Mouse (Mus musculus) limb, embryonic 13.5 days (tissue): ENCODE data around the gene Phb. TPM values are rescaled to one million over a fixed set of nuclear protein-coding genes. Genes with fewer than 3 reads are reported as not detected.
A peak's percentile ranks its signal among the peaks of the same experiment; 100 is the strongest.
"Not testable (repeated sequence)": the region's sequence is repeated elsewhere in the genome, so short reads cannot be mapped to it uniquely, and the experiment has no call there.

ENCODE experiments used
- ATAC-seq: fragments of 200-750 bp; cut with Nextera tagmentation; 2 replicates; pipeline ENCODE4 v1.8.0; 2017; ENCODE audit warnings: low read depth, moderate number of reproducible peaks, moderate TSS enrichment; ENCODE audit not compliant: low FRiP score
- H3K27ac ChIP-seq: fragments of 300-500 bp; sonication (generic); 2 replicates; pipeline ENCODE4 v1.5.1; 2015; ENCODE audit warnings: inconsistent platforms, mild to moderate bottlenecking, moderate library complexity
- H3K27me3 ChIP-seq: fragments of 300-500 bp; sonication (generic); 2 replicates; pipeline ENCODE4 v1.6.1; 2015; ENCODE audit warnings: mild to moderate bottlenecking, inconsistent platforms
- H3K36me3 ChIP-seq: fragments of 300-500 bp; sonication (generic); 2 replicates; pipeline ENCODE4 v1.6.1; 2015; ENCODE audit warnings: inconsistent platforms, mild to moderate bottlenecking, moderate library complexity
- H3K4me1 ChIP-seq: fragments of 300-500 bp; sonication (generic); 2 replicates; pipeline ENCODE4 v1.6.1; 2015; ENCODE audit warnings: inconsistent platforms
- H3K4me2 ChIP-seq: fragments of 300-500 bp; sonication (generic); replicated peaks from 2 replicates; pipeline ENCODE4 v1.6.1; 2015; ENCODE audit warnings: inconsistent platforms, mild to moderate bottlenecking, moderate library complexity
- H3K4me3 ChIP-seq: fragments of 300-500 bp; sonication (generic); 2 replicates; pipeline ENCODE4 v1.5.1; 2015; ENCODE audit warnings: moderate library complexity, mild to moderate bottlenecking, inconsistent platforms
- H3K9ac ChIP-seq: fragments of 300-500 bp; sonication (generic); 2 replicates; pipeline ENCODE4 v1.6.1; 2015; ENCODE audit warnings: mild to moderate bottlenecking, inconsistent platforms
- H3K9me3 ChIP-seq: fragments of 300-500 bp; sonication (generic); 2 replicates; pipeline ENCODE4 v1.6.1; 2016; ENCODE audit warnings: inconsistent platforms
- WGBS: fragments of 180-500 bp; shearing (Covaris S2); methylation state at CpG from one replicate; pipeline ENCODE4 v1.1.7; 2015; 5-methylcytosine and 5-hydroxymethylcytosine counted together
- polyA plus RNA-seq: library from polyadenylated mRNA; unstranded; fragments of >200 nt; fragmentation: Nextera tagmentation; extraction: Ambion mirVana; gene quantifications from 2 replicates; pipeline ENCODE4 v1.2.1, GENCODE M21; 2015

Gene Phb
- polyA plus RNA-seq, 1 experiment from 2014 or later, result 217 TPM

GRCm38 (mm10) chr11:95657449-95657848 is 9.3 kb upstream of the Phb start:
- H3K9me3 ChIP-seq, result no peaks in the 10 kb centered on the region
- no peak overlapping the region for H3K4me3 ChIP-seq
- no peaks in the 10 kb centered on the region for H3K36me3 ChIP-seq
- ATAC-seq, result no peak
- no peak overlapping the region for H3K27ac ChIP-seq
- H3K4me1 ChIP-seq, result no peaks in the 10 kb centered on the region
- H3K4me2 ChIP-seq, result no peak overlapping the region
- H3K27me3 ChIP-seq, result 0 out of 2 replicates have a peak, but pooled peaks cover 3% of the 10 kb centered on the region
- no peak overlapping the region for H3K9ac ChIP-seq
- 80% methylated on average over 4 of the region's 4 CpGs for WGBS

DNA sequence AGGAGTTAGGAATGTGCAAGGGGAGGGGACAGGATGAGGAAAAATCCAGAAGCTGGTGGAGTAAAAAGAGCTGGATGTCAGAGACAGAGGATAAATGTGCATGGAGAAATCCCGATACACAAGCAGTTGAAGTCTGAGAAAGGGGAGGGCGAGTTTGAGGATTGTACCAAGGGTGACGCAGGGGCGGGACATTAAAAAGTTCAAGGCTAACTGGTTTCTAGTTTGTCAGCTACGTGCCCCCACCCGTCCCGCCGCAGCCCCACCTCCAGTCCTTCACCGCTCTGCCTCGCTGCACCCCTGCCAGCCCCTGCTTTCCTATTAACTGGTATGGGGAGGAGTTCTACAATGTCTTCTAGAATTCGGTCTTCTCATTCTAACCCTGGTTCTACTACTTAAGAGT is 420 bp downstream of the Phb start:
- Histone ChIP-seq H3K36me3 (peaks cover 41% of the 10 kb centered on the region), H3K27me3 (no peaks in the 10 kb centered on the region), H3K9me3 (no peaks in the 10 kb centered on the region), H3K4me2 (peak overlapping the region; percentile 92), H3K4me1 (peaks cover 8% of the 10 kb centered on the region), H3K27ac (peak overlapping the region; percentile 63; the same call in 1 of the 2 replicates), H3K9ac (peak overlapping the region; percentile 80), H3K4me3 (peak overlapping the region; percentile 77)
- under 1% methylated on average over 11 of the region's 11 CpGs for WGBS
- ATAC-seq, result peak; percentile 2; the same call in 1 of the 2 replicates

DNA sequence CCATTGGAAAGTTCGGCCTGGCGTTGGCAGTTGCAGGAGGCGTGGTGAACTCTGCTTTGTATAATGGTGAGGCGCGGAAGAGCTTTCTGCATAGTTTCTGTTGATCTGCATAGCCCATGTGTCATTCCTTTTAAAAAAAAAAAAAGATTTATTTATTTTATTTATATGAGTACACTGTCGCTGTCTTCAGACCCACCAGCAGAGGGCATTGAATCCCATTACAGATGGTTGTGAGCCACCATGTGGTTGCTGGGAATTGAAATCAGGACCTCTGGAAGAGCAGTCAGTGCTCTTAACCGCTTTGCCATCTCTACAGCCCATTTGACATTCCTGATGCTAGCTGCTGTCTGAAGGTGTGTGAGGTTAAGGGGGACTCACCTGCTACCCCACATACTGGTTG is 1.3 kb downstream of the Phb start:
- ATAC-seq, H3K4me1 ChIP-seq, H3K9ac ChIP-seq, H3K27ac ChIP-seq, H3K27me3 ChIP-seq, H3K9me3 ChIP-seq: not testable (repeated sequence)
- peak overlapping the region; percentile 92 for H3K4me2 ChIP-seq
- 92% methylated on average over 7 of the region's 7 CpGs for WGBS
- peak overlapping the region; percentile 77; the same call in 1 of the 2 replicates for H3K4me3 ChIP-seq
- H3K36me3 ChIP-seq, result peaks cover 47% of the 10 kb centered on the region

GRCm38 (mm10) chr11:95675498-95675897 is 8.7 kb downstream of the Phb start:
- H3K9ac ChIP-seq, result no peak overlapping the region
- no peaks in the 10 kb centered on the region for H3K9me3 ChIP-seq
- no peak for ATAC-seq
- 87% methylated on average over 14 of the region's 14 CpGs for WGBS
- H3K4me1 ChIP-seq, result peaks cover 41% of the 10 kb centered on the region
- peaks cover 85% of the 10 kb centered on the region for H3K36me3 ChIP-seq
- H3K27me3 ChIP-seq, result no peaks in the 10 kb centered on the region
- H3K4me2 ChIP-seq, result no peak overlapping the region
- H3K4me3 ChIP-seq, result no peak overlapping the region
- 0 out of 2 replicates have a peak overlapping the region, but pooled peaks have one; percentile 69 for H3K27ac ChIP-seq

GRCm38 (mm10) chr11:95676307-95676706 is 9.6 kb downstream of the Phb start:
- Histone ChIP-seq H3K4me2 (no peak overlapping the region), H3K27ac (peak overlapping the region; percentile 69), H3K27me3 (no peaks in the 10 kb centered on the region), H3K4me3 (no peak overlapping the region), H3K9ac (no peak overlapping the region), H3K4me1 (peaks cover 48% of the 10 kb centered on the region), H3K9me3 (no peaks in the 10 kb centered on the region), H3K36me3 (peaks cover 82% of the 10 kb centered on the region)
- WGBS, result 9% methylated on average over 6 of the region's 6 CpGs
- ATAC-seq, result peak; percentile 24; the same call in 1 of the 2 replicates

- 0 out of 2 replicates have a peak, but pooled peaks have one; percentile 20 for ATAC-seq
- Histone ChIP-seq H3K27ac (no peak overlapping the region), H3K4me1 (peaks cover 64% of the 10 kb centered on the region), H3K4me3 (no peak overlapping the region), H3K9me3 (no peaks in the 10 kb centered on the region), H3K9ac (no peak overlapping the region), H3K36me3 (peaks cover 70% of the 10 kb centered on the region), H3K4me2 (no peak overlapping the region), H3K27me3 (no peaks in the 10 kb centered on the region)
- 46% methylated on average over 14 of the region's 14 CpGs for WGBS
Observed at GRCm38 (mm10) chr11:95677925-95678701, 11.4 kb downstream of the Phb start.

- H3K4me1 ChIP-seq, result peaks cover 47% of the 10 kb centered on the region
- WGBS, result 33% methylated on average over 9 of the region's 9 CpGs
- 0 out of 2 replicates have a peak overlapping the region, but pooled peaks have one; percentile 20 for H3K4me2 ChIP-seq
- H3K9ac ChIP-seq, result no peak overlapping the region
- peak overlapping the region; percentile 66 for H3K27ac ChIP-seq
- no peaks in the 10 kb centered on the region for H3K27me3 ChIP-seq
- peak; percentile 38; the same call in 1 of the 2 replicates for ATAC-seq
- H3K36me3 ChIP-seq, result peaks cover 40% of the 10 kb centered on the region
- no peak overlapping the region for H3K4me3 ChIP-seq
- no peaks in the 10 kb centered on the region for H3K9me3 ChIP-seq
Observed at GRCm38 (mm10) chr11:95681995-95682601, 15.3 kb downstream of the Phb start.

DNA sequence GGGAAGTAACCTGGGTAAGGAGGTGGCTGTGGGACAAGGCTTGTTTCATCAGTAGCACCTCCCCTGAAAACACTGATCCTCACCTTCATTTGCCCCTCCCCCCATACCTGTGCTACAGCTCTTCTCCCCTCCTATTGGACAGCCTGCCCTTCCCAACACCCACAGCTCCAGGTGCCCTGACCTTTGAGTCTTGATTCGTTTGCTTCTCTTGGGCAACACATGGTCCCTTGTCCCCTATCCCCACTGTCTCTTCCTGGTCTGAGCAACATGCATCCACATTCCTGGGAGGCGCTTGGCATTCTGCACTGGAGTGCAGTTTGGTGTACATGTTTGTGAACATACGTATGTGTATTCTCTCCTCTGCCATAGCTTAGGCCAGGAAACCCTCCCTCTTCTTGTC is 16.2 kb downstream of the Phb start:
- Histone ChIP-seq H3K27me3 (no peaks in the 10 kb centered on the region), H3K36me3 (peaks cover 31% of the 10 kb centered on the region), H3K4me2 (no peak overlapping the region), H3K4me1 (peaks cover 38% of the 10 kb centered on the region), H3K9me3 (no peaks in the 10 kb centered on the region), H3K4me3 (no peak overlapping the region), H3K27ac (no peak overlapping the region), H3K9ac (no peak overlapping the region)
- no peak for ATAC-seq
- WGBS, result 86% methylated on average over 3 of the region's 3 CpGs

- 5% methylated on average over 4 of the region's 4 CpGs for WGBS
- Histone ChIP-seq H3K9me3 (no peaks in the 10 kb centered on the region), H3K4me1 (peaks cover 23% of the 10 kb centered on the region), H3K4me2 (no peak overlapping the region), H3K27ac (no peak overlapping the region), H3K9ac (no peak overlapping the region), H3K4me3 (no peak overlapping the region), H3K27me3 (no peaks in the 10 kb centered on the region), H3K36me3 (0 out of 2 replicates have a peak, but pooled peaks cover 6% of the 10 kb centered on the region)
- no peak for ATAC-seq
Observed at GRCm38 (mm10) chr11:95686031-95686430, 19.3 kb downstream of the Phb start.

DNA sequence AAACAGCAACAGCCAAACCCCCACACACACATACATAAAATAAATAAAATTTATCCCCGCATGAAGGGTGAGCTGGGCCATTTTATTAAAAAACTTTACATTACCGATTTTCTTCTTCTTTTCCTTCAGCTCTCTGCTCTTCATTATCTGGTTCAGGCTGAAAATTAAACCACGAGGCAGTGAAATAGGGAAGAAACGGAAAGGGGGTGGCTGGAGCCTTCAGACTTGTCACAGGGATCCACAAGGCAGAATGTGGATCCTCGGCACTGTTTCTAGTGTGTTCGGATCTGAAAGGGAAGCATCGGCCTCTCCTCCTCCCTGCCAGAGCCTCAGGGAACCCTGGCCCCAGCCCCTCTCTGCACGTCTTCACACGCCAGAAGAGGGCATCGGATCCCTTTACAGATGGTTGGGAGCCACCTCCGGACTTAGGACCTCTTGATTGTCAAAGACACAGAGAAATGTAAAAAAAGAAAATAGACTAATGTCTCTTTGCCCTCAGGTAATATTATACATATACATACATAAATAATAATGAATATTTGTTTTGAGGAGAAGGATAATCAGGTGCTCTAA is 20.4 kb downstream of the Phb start:
- no peak for ATAC-seq

GRCm38 (mm10) chr11:95688515-95688914 is 21.8 kb downstream of the Phb start:
- no peak for ATAC-seq

More for the DNA sequence above, 20.4 kb downstream of the Phb start:
- Histone ChIP-seq H3K4me2 (no peak overlapping the region), H3K36me3 (no peaks in the 10 kb centered on the region), H3K27me3 (no peaks in the 10 kb centered on the region), H3K9ac (no peak overlapping the region), H3K27ac (no peak overlapping the region), H3K4me1 (peaks cover 12% of the 10 kb centered on the region), H3K9me3 (no peaks in the 10 kb centered on the region), H3K4me3 (no peak overlapping the region)
- WGBS, result 53% methylated on average over 11 of the region's 11 CpGs

GRCm38 (mm10) chr11:95688981-95689380 is 22.2 kb downstream of the Phb start:
- H3K27me3 ChIP-seq, result no peaks in the 10 kb centered on the region
- WGBS, result 66% methylated on average over 7 of the region's 7 CpGs
- H3K27ac ChIP-seq, result peak overlapping the region; percentile 33; the same call in 1 of the 2 replicates
- H3K4me3 ChIP-seq, result no peak overlapping the region
- peaks cover 5% of the 10 kb centered on the region; the same call in 1 of the 2 replicates for H3K4me1 ChIP-seq
- ATAC-seq, result no peak
- H3K9me3 ChIP-seq, result no peaks in the 10 kb centered on the region
- H3K36me3 ChIP-seq, result no peaks in the 10 kb centered on the region
- H3K9ac ChIP-seq, result no peak overlapping the region
- no peak overlapping the region; the same call in 1 of the 2 replicates for H3K4me2 ChIP-seq

More at GRCm38 (mm10) chr11:95688515-95688914, 21.8 kb downstream of the Phb start:
- Histone ChIP-seq H3K9ac (no peak overlapping the region), H3K9me3 (no peaks in the 10 kb centered on the region), H3K4me3 (no peak overlapping the region), H3K27ac (peak overlapping the region; percentile 33; the same call in 1 of the 2 replicates), H3K36me3 (no peaks in the 10 kb centered on the region), H3K4me1 (peaks cover 5% of the 10 kb centered on the region; the same call in 1 of the 2 replicates), H3K27me3 (no peaks in the 10 kb centered on the region), H3K4me2 (no peak overlapping the region; the same call in 1 of the 2 replicates)
- 57% methylated on average over 6 of the region's 6 CpGs for WGBS
